Mouse (Mus musculus) lung, embryonic 14.5 days (tissue): ENCODE results near the gene Wwox. TPM values are rescaled to one million over a fixed set of nuclear protein-coding genes. Genes with fewer than 3 reads are reported as not detected.
A peak's percentile ranks its signal among the peaks of the same experiment; 100 is the strongest.

Experiments
- ATAC-seq: fragments of 200-750 bp; cut with Nextera tagmentation; 2 replicates; pipeline ENCODE4 v1.8.0; 2017; ENCODE audit warnings: mild to moderate bottlenecking, moderate TSS enrichment, moderate library complexity; ENCODE audit not compliant: insufficient read depth
- DNase-seq: peaks from one replicate; pipeline ENCODE4 v3.0.0-alpha.2; 2015
- H3K27ac ChIP-seq: fragments of 300-500 bp; sonication (generic); 2 replicates; pipeline ENCODE4 v1.5.1; 2014; ENCODE audit warnings: low read depth, mild to moderate bottlenecking, moderate library complexity
- H3K27me3 ChIP-seq: fragments of 300-500 bp; sonication (generic); 2 replicates; pipeline ENCODE4 v1.6.1; 2014; ENCODE audit warnings: low read length, control low read depth; ENCODE audit not compliant: insufficient read depth
- H3K36me3 ChIP-seq: fragments of 300-500 bp; sonication (generic); 2 replicates; pipeline ENCODE4 v1.6.1; 2014; ENCODE audit warnings: control low read depth; ENCODE audit not compliant: insufficient read depth
- H3K4me1 ChIP-seq: fragments of 300-500 bp; sonication (generic); 2 replicates; pipeline ENCODE4 v1.6.1; 2014; ENCODE audit warnings: antibody characterized with exemption, control low read depth; ENCODE audit not compliant: insufficient read depth
- H3K4me2 ChIP-seq: fragments of 300-500 bp; sonication (generic); 2 replicates; pipeline ENCODE4 v1.6.1; 2014; ENCODE audit warnings: mild to moderate bottlenecking
- H3K4me3 ChIP-seq: fragments of 300-500 bp; sonication (generic); 2 replicates; pipeline ENCODE4 v1.5.1; 2014; ENCODE audit warnings: low read depth, low read length
- H3K9ac ChIP-seq: fragments of 300-500 bp; sonication (generic); 2 replicates; pipeline ENCODE4 v1.6.1; 2014
- H3K9me3 ChIP-seq: fragments of 300-500 bp; sonication (generic); 2 replicates; pipeline ENCODE4 v1.6.1; 2016; ENCODE audit warnings: low read depth, low read length, control low read depth
- CTCF ChIP-seq: IDR thresholded peaks from 2 replicates; pipeline ENCODE4 v1.5.1; 2016; ENCODE audit warnings: antibody characterized with exemption, low read depth
- WGBS: fragments of 180-500 bp; shearing (Covaris S2); extraction: QIAGEN DNeasy Blood & Tissue Kit; methylation state at CpG from one replicate; pipeline ENCODE4 v1.1.7; 2014; 5-methylcytosine and 5-hydroxymethylcytosine counted together
- polyA plus RNA-seq: library from polyadenylated mRNA; unstranded; fragments of >200 nt; fragmentation: Nextera tagmentation; extraction: Ambion mirVana; gene quantifications from 2 replicates; pipeline ENCODE4 v1.2.1, GENCODE M21; 2014

The Wwox gene
- polyA plus RNA-seq, 1 experiment from 2014 or later: 16.1 TPM

DNA sequence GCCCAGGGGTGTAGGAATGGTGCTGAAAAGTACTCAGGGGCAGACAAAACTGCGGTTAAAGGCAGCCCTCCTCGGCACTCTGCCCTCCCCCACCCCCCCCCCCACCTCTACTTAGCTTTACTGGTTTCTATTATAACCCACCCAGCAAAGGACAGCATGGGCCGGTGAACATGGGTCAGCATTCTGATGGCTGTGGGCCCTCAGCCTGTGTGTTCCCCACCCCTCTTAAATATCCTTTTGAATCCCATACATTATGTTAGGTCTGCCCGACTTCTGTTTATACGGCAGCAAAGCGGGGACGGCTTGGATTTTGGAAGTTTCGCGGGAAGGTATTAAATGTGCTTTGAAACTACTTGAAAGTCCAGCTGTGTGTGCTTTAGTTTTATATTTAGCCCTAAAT is 722.1 kb downstream of the Wwox start:
- H3K4me3 ChIP-seq: no peak overlapping the region
- no peak overlapping the region for H3K4me2 ChIP-seq
- ATAC-seq (no peak), DNase-seq (no peak)
- H3K27me3 ChIP-seq: 0 out of 2 replicates have a peak, but pooled peaks cover 5% of the 10 kb centered on the region
- WGBS: 75% methylated on average over 9 of the region's 9 CpGs
- no peaks in the 10 kb centered on the region for H3K9me3 ChIP-seq
- H3K9ac ChIP-seq: no peak overlapping the region
- H3K27ac ChIP-seq: no peak overlapping the region
- H3K4me1 ChIP-seq: no peaks in the 10 kb centered on the region
- H3K36me3 ChIP-seq: no peaks in the 10 kb centered on the region
- TF ChIP-seq CTCF: no peak

GRCm38 (mm10) chr8:115164872-115165271 is 725.4 kb downstream of the Wwox start:
- no peaks in the 10 kb centered on the region for H3K9me3 ChIP-seq
- no peak overlapping the region for H3K9ac ChIP-seq
- H3K4me2 ChIP-seq: peak overlapping the region; percentile 24; the same call in 1 of the 2 replicates
- no peak for TF ChIP-seq CTCF
- H3K4me1 ChIP-seq: no peaks in the 10 kb centered on the region
- no peak overlapping the region for H3K4me3 ChIP-seq
- H3K27ac ChIP-seq: no peak overlapping the region
- 13% methylated on average over 13 of the region's 13 CpGs for WGBS
- DNase-seq (peak; percentile 54), ATAC-seq (no peak)
- no peaks in the 10 kb centered on the region for H3K36me3 ChIP-seq
- 0 out of 2 replicates have a peak, but pooled peaks cover 5% of the 10 kb centered on the region for H3K27me3 ChIP-seq

GRCm38 (mm10) chr8:115173634-115174081 is 734.2 kb downstream of the Wwox start:
- Histone ChIP-seq H3K27me3 (no peaks in the 10 kb centered on the region), H3K27ac (no peak overlapping the region), H3K9me3 (no peaks in the 10 kb centered on the region), H3K4me1 (no peaks in the 10 kb centered on the region), H3K36me3 (no peaks in the 10 kb centered on the region), H3K4me2 (no peak overlapping the region), H3K9ac (no peak overlapping the region), H3K4me3 (no peak overlapping the region)
- ATAC-seq (no peak), DNase-seq (no peak)
- no peak for TF ChIP-seq CTCF
- WGBS: 68% methylated on average over 14 of the region's 14 CpGs

- Histone ChIP-seq H3K27me3 (no peaks in the 10 kb centered on the region), H3K4me1 (0 out of 2 replicates have a peak, but pooled peaks cover 8% of the 10 kb centered on the region), H3K4me2 (no peak overlapping the region), H3K9me3 (no peaks in the 10 kb centered on the region), H3K27ac (no peak overlapping the region), H3K9ac (no peak overlapping the region), H3K4me3 (no peak overlapping the region), H3K36me3 (no peaks in the 10 kb centered on the region)
- DNase-seq: peak; percentile 66
- peak; percentile 75 for ATAC-seq
- 49% methylated on average over 6 of the region's 6 CpGs for WGBS
- TF ChIP-seq CTCF: no peak
Observed at GRCm38 (mm10) chr8:115185431-115185964, 746.0 kb downstream of the Wwox start.

- Histone ChIP-seq H3K4me2 (no peak overlapping the region), H3K9ac (no peak overlapping the region), H3K4me1 (0 out of 2 replicates have a peak, but pooled peaks cover 8% of the 10 kb centered on the region), H3K36me3 (no peaks in the 10 kb centered on the region), H3K9me3 (no peaks in the 10 kb centered on the region), H3K4me3 (no peak overlapping the region), H3K27me3 (no peaks in the 10 kb centered on the region), H3K27ac (no peak overlapping the region)
- 62% methylated on average over 13 of the region's 13 CpGs for WGBS
- no peak for TF ChIP-seq CTCF
- DNase-seq: no peak
- no peak for ATAC-seq
Observed at GRCm38 (mm10) chr8:115186121-115186811, 746.8 kb downstream of the Wwox start.

- Histone ChIP-seq H3K4me3 (no peak overlapping the region), H3K36me3 (no peaks in the 10 kb centered on the region), H3K9ac (no peak overlapping the region), H3K27me3 (no peaks in the 10 kb centered on the region), H3K4me1 (0 out of 2 replicates have a peak, but pooled peaks cover 8% of the 10 kb centered on the region), H3K9me3 (no peaks in the 10 kb centered on the region), H3K4me2 (no peak overlapping the region), H3K27ac (no peak overlapping the region)
- ATAC-seq: no peak
- 4% methylated on average over 2 of the region's 2 CpGs for WGBS
- TF ChIP-seq CTCF: no peak
- DNase-seq: peak; percentile 54
Observed at GRCm38 (mm10) chr8:115186882-115187281, 747.4 kb downstream of the Wwox start.

GRCm38 (mm10) chr8:115188446-115188845 is 749.0 kb downstream of the Wwox start:
- Histone ChIP-seq H3K36me3 (no peaks in the 10 kb centered on the region), H3K4me2 (no peak overlapping the region), H3K9ac (no peak overlapping the region), H3K9me3 (no peaks in the 10 kb centered on the region), H3K27me3 (no peaks in the 10 kb centered on the region), H3K4me1 (0 out of 2 replicates have a peak, but pooled peaks cover 8% of the 10 kb centered on the region), H3K4me3 (no peak overlapping the region), H3K27ac (no peak overlapping the region)
- DNase-seq (no peak), ATAC-seq (no peak)
- 83% methylated on average over 4 of the region's 4 CpGs for WGBS
- TF ChIP-seq CTCF: no peak
